Mouse (Mus musculus) ZHBTc4 (cell line): ENCODE measurements around the gene 1810049J17Rik.
A peak's percentile ranks its signal among the peaks of the same experiment; 100 is the strongest.

Source experiments
- DNase-seq: peaks from one replicate; pipeline ENCODE4 v3.0.0-alpha.2; 2011; ENCODE audit warnings: low read depth, low spot score

1810049J17Rik gene

GRCm38 (mm10) chr15:12348950-12349349, 27.3 kb upstream of the 1810049J17Rik start:
- no peak for DNase-seq

- DNase-seq: no peak
Observed at GRCm38 (mm10) chr15:12346916-12347315, 25.2 kb upstream of the 1810049J17Rik start.

- DNase-seq: no peak
Observed at GRCm38 (mm10) chr15:12341401-12341758, 19.7 kb upstream of the 1810049J17Rik start.

GRCm38 (mm10) chr15:12340536-12341400, 19.1 kb upstream of the 1810049J17Rik start:
- DNase-seq: no peak

- no peak for DNase-seq
Observed at GRCm38 (mm10) chr15:12337779-12338137, 16.1 kb upstream of the 1810049J17Rik start.

DNA sequence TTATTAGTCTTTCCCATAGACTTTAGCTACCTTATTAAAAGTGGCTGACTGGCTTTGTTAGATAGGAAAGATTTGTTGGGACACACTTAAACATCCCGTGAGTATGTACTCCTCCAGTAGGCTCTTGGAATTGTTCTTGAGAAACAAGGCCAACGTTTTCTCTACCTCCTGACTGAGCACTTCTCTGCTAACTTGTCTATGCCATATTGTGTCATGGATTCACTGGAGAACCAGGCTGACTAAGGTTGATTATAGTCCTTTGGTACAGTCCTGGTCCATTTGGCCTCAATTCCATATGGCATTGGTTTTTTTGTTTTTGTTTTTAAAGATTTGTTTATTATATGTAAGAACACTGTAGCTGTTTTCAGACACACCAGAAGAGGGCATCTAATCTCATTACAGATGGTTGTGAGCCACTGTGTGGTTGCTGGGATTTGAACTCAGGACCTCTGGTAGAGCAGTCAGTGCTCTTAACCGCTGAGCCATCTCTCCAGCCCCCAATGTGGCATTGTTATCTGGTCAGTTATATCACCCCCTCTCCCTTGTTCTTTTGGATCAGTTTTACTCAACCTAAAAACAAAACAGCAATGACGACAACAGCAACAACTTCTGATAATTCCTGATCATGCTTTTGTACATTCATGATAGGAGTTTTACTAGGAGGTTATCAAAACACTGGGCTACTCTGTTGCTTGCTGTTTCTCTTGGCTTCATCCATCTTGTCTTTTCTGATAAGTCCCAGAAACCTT, 15.5 kb upstream of the 1810049J17Rik start:
- DNase-seq: no peak

DNA sequence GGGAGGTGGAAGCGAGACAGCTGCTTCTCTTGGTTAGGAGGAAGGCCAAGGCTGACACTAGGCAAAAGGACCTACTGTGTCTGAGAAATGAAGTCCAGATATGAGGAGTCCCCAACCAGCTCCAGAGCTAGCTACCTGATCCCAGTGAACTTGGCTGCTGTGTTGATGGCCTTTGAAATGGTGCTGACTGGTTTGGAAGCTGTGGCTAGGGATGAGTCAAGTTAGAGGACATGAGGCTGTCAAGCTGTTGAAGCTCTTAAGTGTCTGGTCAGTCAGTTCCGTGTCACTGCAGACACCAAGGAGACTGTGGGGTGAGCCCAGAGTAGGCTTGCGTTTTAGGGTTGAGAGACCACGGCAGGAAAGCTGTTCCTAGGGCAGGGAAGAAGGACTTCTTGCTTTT, 12.7 kb upstream of the 1810049J17Rik start:
- DNase-seq: no peak

DNA sequence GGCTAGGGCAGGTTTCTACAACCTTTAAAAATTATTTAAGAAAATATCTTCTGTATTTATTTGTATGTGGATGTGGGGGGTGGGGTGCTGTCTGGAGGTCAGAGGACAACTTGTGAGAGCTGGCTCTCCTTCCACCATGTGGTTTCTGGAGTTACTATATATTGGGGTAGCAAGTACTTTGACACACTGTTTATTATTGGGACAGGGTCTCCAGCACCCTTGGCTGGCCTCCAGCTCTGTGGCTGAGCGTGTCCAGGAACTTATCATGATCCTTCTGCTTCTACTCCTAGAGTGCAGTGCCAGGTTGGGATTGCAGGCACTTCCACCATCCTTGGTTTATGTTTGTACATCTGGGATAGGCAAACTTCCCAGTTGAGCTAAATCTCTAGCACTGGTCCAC, 9.6 kb upstream of the 1810049J17Rik start:
- no peak for DNase-seq

- no peak for DNase-seq
Observed at GRCm38 (mm10) chr15:12330892-12331291, 9.2 kb upstream of the 1810049J17Rik start.

- no peak for DNase-seq
Observed at GRCm38 (mm10) chr15:12330389-12330788, 8.7 kb upstream of the 1810049J17Rik start.

GRCm38 (mm10) chr15:12324326-12324725, 2.6 kb upstream of the 1810049J17Rik start:
- no peak for DNase-seq

GRCm38 (mm10) chr15:12322676-12323402, 1.1 kb upstream of the 1810049J17Rik start:
- DNase-seq: no peak

DNA sequence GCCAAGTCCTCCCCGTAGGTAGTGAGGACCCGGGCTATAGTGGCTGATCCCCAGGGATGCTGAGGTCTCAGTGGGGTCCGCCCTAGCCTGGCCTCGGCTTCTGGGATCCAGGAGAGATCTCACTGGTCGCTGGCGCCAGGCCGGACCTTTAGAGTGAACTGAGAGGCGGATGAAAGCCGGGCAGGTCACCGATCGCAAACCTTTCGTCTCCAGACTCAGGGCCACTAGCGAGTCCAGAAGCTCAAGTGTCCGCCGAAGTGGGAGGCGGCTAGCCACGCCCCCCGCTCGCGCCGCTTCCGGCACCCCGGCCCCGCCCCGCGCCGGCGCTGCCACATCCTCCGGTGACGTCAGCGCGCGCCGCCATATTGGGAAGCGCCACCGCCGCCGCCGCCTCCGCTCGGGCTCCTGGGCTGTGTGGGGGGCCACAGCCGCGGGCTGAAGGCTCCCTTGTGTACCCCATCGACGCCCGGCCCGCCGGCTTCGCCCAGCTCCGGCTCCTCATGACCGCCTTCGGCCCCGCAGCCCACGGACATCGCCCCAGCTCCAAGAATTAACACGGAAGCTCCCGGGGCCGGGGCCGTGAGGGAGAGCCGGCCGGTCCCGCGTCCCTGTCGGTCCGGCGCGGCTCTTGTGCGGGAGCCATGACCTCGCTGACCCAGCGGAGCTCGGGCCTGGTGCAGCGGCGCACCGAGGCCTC, 460 bp downstream of the 1810049J17Rik start, which contains the start of gene Golph3:
Golph3 (plus strand) TSS at position 360 of the 697 bp plus-strand sequence.
- peak; percentile 93 for DNase-seq

DNA sequence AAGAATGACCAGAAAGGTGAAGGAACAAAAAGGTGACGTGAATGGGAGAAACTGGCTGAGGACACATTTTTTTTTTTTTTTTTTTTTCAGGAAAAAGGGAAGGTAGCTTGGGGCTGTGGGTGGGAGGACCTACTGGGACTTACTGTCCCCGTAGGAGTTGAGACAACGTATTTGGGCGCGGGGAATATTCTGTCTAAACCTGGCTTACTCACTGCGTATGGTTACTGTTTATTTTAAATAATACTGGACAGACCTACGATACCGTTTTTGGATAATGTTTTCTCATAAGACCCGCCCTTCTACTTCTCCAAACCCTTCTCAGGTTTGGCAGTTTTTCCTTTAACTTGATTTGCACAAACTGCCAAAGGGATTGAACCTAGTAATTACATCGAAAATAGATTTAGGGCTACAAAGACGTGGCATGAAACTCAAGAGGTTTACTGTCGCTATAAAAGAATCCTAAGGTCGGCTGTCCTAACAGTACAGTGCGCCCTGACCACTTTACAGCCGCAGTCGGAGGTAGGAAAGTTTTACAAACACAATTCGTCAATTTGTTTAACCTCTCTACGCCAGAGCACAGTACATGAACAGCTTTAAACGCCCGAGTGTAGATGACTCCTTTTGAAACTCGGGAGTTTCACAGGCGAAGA, 1.1 kb downstream of the 1810049J17Rik start:
- DNase-seq: no peak

DNA sequence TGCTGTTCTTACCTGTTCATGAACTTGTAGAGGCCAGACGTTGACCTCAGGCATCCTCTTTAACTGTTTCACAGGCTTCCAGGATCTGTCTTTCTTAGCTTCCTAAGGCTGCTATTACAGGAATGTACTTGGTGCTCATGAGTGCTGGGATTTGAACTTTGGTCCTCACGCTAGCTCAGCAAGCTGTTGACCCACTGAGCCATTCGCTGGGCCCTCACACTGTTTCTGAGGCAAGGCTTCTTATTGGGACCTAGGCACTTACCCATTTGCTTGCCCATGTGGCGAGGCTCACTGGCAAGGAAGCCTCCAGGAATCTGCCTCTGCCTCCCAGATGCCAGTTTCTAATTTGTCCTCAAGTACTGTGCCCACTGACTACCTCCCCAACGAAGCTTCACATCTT, 1.8 kb downstream of the 1810049J17Rik start:
- no peak for DNase-seq

DNA sequence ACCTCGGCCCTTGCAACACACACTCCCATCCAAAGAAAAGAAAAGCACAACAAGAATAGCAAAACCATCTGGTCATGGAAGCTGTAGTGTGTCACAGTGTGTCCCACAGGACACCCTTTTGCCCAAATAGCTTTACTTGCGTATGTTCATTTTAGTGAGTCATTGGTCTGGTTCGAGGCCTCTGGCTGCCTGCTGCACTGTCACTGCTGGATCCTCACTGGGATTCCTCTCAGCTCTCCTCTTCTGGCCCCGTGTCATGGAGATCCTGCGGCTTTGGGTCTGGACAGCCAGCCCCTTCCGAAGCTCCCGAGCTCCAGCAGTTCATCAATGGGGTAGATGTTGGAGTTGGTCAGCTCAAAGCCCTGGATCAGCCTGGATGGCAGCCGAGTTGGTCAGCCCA, 3.2 kb downstream of the 1810049J17Rik start:
- no peak for DNase-seq

GRCm38 (mm10) chr15:12317290-12317689, 4.4 kb downstream of the 1810049J17Rik start:
- DNase-seq: no peak

GRCm38 (mm10) chr15:12315996-12316395, 5.7 kb downstream of the 1810049J17Rik start:
- no peak for DNase-seq

DNA sequence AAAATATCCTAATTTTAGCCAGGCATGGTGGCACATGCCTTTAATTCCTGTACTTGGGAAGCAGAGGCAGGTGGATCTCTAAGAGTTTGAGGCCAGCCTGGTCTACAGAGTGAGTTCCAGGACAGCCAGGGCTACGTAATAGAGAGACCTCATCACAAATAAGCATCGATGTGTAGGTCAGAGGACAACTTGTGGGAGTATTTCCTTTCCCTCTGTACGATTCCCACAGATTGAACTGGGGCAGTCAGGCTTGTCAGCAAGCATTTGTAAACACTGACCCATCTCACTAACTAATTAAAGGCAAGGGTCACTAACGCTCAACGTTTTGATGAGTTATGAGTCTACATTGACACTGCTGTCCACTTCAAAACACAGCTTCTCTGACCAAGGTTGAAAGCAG, 7.1 kb downstream of the 1810049J17Rik start:
- no peak for DNase-seq

DNA sequence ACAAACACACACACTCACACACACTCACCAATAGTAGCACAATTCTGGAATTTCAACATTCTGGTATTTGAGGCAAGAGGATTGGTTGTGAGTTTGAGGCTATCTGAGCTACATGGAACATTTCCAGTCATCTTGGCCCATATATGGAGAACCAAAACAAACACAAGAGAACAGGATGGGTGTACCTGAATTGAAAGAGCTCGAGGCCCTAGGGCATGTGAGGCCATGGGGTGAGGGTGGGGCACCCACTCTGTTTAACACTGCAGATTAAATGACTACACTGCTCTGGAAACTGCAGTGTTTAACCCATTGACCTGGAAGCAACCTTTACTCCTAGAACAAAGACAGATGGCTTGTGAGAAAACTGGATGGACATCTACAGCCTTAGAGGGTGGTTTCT, 8.4 kb downstream of the 1810049J17Rik start:
- peak; percentile 76 for DNase-seq

- DNase-seq: no peak
Observed at GRCm38 (mm10) chr15:12311465-12311864, 10.2 kb downstream of the 1810049J17Rik start.
